In genomic region chr6:118866889-118867288, GRCm38 (mm10) we compare ENCODE assay signal across 23 mouse cellular contexts.
DNase-seq lines count a peak whose midpoint lies in the region; ATAC-seq and TF ChIP-seq lines count a peak whose summit lies in the region.
"Had no signal": no experiment of that assay in that cellular context is flagged by ENCODE, and none has a peak within 500 bp of the region (broad histone marks: within the 10 kb centered on the region; RNA-seq: fewer than 3 reads in every experiment).

No protein-coding gene starts in this region.

- H3K4me1 ChIP-seq in heart, embryonic 16.5 days (ENCODE audit: control insufficient read depth, insufficient read depth, low read length) = peaks cover 40% of the 10 kb centered on the region
- H3K4me1 ChIP-seq: liver, embryonic 15.5 days had no signal

- H3K4me3 ChIP-seq in gastrocnemius, adult 2 months = no peak overlapping the region
- no peak overlapping the region for H3K4me3 ChIP-seq in heart, embryonic 16.5 days (ENCODE audit: low read length)
- H3K4me3 ChIP-seq: limb, embryonic 12.5 days; liver, embryonic 15.5 days had no signal

- H3K9ac ChIP-seq in heart, embryonic 16.5 days (ENCODE audit: low read length) = no peak overlapping the region
- H3K9ac ChIP-seq: hindbrain, embryonic 14.5 days; limb, embryonic 12.5 days; liver, embryonic 15.5 days; lung, embryonic 14.5 days had no signal

- 58% methylated on average over 3 of the region's 3 CpGs for WGBS in heart, embryonic 16.5 days

- TF ChIP-seq CTCF in gastrocnemius, adult 2 months (IDR thresholded peaks at IDR 0.05) = no peak

- H3K4me2 ChIP-seq in heart, embryonic 16.5 days (ENCODE audit: low read depth, low read length) = no peak overlapping the region
- H3K4me2 ChIP-seq: hindbrain, embryonic 14.5 days; limb, embryonic 12.5 days; liver, embryonic 15.5 days; lung, embryonic 14.5 days had no signal

- H3K36me3 ChIP-seq in heart, embryonic 16.5 days (ENCODE audit: control insufficient read depth, insufficient read depth) = no peaks in the 10 kb centered on the region
- H3K36me3 ChIP-seq: liver, embryonic 15.5 days had no signal

- no peaks in the 10 kb centered on the region for H3K9me3 ChIP-seq in heart, embryonic 16.5 days (replicated peaks; ENCODE audit: control insufficient read depth, low read length)
- H3K9me3 ChIP-seq: limb, embryonic 12.5 days; liver, embryonic 15.5 days had no signal

- peak; percentile 31 for DNase-seq in gastrocnemius, adult 2 months
- no peak for DNase-seq in gastrocnemius, postnatal 4 days (ENCODE audit: low spot score in 2 of 2)
- DNase-seq in heart, postnatal 10 days = no peak
- DNase-seq in left cerebral cortex, postnatal 14 days (ENCODE audit: low spot score in 2 of 2) = peak; percentile 34 to 42
- DNase-seq in left cerebral cortex, postnatal 4 days = no peak
- DNase-seq: adrenal gland, postnatal 25 days; B cell, adult 2 months; gastrocnemius, postnatal 14 days; kidney, adult 9 months; kidney, postnatal 10 days; lung, embryonic 14.5 days; lung, postnatal 14 days; midbrain, embryonic 14.5 days; right cerebral cortex, adult 18-20 months; spleen, adult 18-20 months; thymus, postnatal 25 days had no signal

- intact Hi-C loops in gastrocnemius, adult 2 months (cut with DNase I) = no loop called here
- intact Hi-C loops in heart, postnatal 10 days (cut with DNase I) = no loop called here
- intact Hi-C loops in left cerebral cortex, postnatal 14 days (cut with DNase I) = no loop called here
- intact Hi-C loops in left cerebral cortex, postnatal 4 days (cut with DNase I) = no loop called here

- no peaks in the 10 kb centered on the region for H3K27me3 ChIP-seq in heart, embryonic 16.5 days (ENCODE audit: control insufficient read depth, insufficient read depth, low read length)
- H3K27me3 ChIP-seq: limb, embryonic 12.5 days had no signal

- no peak for ATAC-seq in heart, embryonic 16.5 days (replicated peaks; ENCODE audit: extremely low read depth, insufficient read depth, low FRiP score)
- ATAC-seq in monocyte, adult 5-6 weeks (replicated peaks; ENCODE audit: insufficient number of reproducible peaks, low FRiP score, low TSS enrichment, poor library complexity, severe bottlenecking) = no peak
- ATAC-seq: forebrain, embryonic 14.5 days; intestine, postnatal 0 days had no signal

- H3K27ac ChIP-seq in gastrocnemius, adult 2 months = peak overlapping the region; percentile 6; the same call in 1 of the 2 replicates
- peak overlapping the region; percentile 44 for H3K27ac ChIP-seq in heart, embryonic 16.5 days (ENCODE audit: low read length)
- H3K27ac ChIP-seq: hindbrain, embryonic 14.5 days; limb, embryonic 12.5 days; liver, embryonic 15.5 days had no signal

Comparison
In these comparisons a context has a peak if more than half of its experiments do, and no peak if none do; other contexts are left out.
1. DNase-seq: peak in gastrocnemius, adult 2 months (single experiment) and left cerebral cortex, postnatal 14 days (2 of 2); none in gastrocnemius, postnatal 4 days (0 of 2), heart, postnatal 10 days (0 of 2) and left cerebral cortex, postnatal 4 days (single experiment).